Mouse (Mus musculus) midbrain, embryonic 10.5 days (tissue): ENCODE measurements around the gene Timm8a2. TPM values are rescaled to one million over a fixed set of nuclear protein-coding genes. Genes with fewer than 3 reads are reported as not detected.

Experiments used
- DNase-seq: peaks from one replicate; pipeline ENCODE4 v3.0.0-alpha.2; 2017; ENCODE audit warnings: low spot score
- H3K27ac ChIP-seq: fragments of 300-500 bp; sonication (generic); replicated peaks from 2 replicates; pipeline ENCODE4 v1.5.1; 2016; ENCODE audit warnings: mild to moderate bottlenecking
- H3K27me3 ChIP-seq: fragments of 300-500 bp; sonication (generic); 2 replicates; pipeline ENCODE4 v1.6.1; 2016; ENCODE audit warnings: low read depth, mild to moderate bottlenecking; ENCODE audit not compliant: poor library complexity, severe bottlenecking
- H3K36me3 ChIP-seq: fragments of 300-500 bp; sonication (generic); 2 replicates; pipeline ENCODE4 v1.6.1; 2016; ENCODE audit warnings: mild to moderate bottlenecking, moderate library complexity
- H3K4me1 ChIP-seq: fragments of 300-500 bp; sonication (generic); 2 replicates; pipeline ENCODE4 v1.6.1; 2016
- H3K4me3 ChIP-seq: fragments of 300-500 bp; sonication (generic); 2 replicates; pipeline ENCODE4 v1.5.1; 2016; ENCODE audit warnings: mild to moderate bottlenecking, moderate library complexity
- H3K9me3 ChIP-seq: fragments of 300-500 bp; sonication (generic); replicated peaks from 2 replicates; pipeline ENCODE4 v1.6.1; 2016; ENCODE audit warnings: mild to moderate bottlenecking
- WGBS: fragments of 180-500 bp; shearing (Covaris S2); methylation state at CpG from one replicate; pipeline ENCODE4 v1.1.7; 2016; 5-methylcytosine and 5-hydroxymethylcytosine counted together
- polyA plus RNA-seq: library from polyadenylated mRNA; unstranded; fragments of >200 nt; fragmentation: Nextera tagmentation; extraction: Ambion mirVana; gene quantifications from 2 replicates; pipeline ENCODE4 v1.2.1, GENCODE M21; 2016

The Timm8a2 gene
- polyA plus RNA-seq, 1 experiment from 2014 or later: not detected

DNA sequence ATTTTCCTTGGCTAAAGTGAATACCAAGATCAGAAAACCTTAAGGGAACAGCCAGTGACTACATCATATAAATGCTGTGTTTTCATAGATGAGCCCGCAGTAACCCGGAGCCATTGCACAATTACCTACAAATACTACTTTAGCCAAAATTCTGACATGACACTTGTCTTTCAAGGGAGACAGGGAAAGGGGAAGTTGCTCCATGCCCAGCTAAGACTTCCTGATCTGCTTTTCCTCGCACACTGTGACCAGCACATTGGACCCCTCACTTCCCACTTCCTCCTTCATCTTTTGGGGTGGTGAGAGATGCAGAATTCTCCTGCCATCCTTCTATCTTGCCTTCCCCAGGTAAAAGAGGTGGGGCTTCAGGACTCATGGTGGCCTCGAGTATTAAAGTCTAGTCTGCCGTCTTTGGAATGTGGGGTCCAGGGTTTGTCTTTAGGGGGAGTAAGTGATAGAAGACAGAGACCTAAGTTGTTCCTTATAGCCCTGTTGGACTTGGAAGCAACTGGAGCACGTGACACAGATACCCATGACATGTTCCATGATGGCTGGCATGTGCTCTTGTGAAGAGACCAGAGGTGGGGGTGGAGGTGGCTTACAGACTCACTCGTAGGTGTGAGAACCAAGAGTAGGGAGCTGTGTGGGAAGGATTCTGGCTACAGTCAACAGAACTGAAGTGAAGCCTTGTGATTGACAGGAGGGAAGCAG, 39.5 kb upstream of the Timm8a2 start:
- peaks cover 41% of the 10 kb centered on the region for H3K36me3 ChIP-seq
- no peak for DNase-seq
- WGBS: 92% methylated on average over 7 of the region's 7 CpGs

DNA sequence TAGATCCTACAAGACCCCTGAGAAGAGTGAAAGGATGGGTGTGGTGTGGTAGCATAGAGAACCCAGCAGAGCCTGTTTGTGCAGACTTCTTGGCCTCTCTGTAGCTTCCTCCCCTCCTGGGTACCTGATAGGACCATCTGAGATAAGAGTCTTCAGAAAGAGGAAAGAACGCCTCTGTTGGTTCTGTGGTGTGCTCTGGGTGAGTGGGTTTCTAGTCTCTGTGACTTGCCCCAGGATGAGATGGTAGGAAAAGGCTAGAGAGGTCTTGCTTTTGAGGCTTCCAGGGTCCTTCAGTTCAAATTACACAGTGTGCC, 39.0 kb upstream of the Timm8a2 start:
- H3K27ac ChIP-seq: no peak overlapping the region
- H3K27me3 ChIP-seq: no peaks in the 10 kb centered on the region
- peaks cover 44% of the 10 kb centered on the region for H3K36me3 ChIP-seq
- no peak for DNase-seq
- no peaks in the 10 kb centered on the region for H3K4me1 ChIP-seq
- H3K4me3 ChIP-seq: no peak overlapping the region
- 90% methylated on average over 1 of the region's 1 CpGs for WGBS
- H3K9me3 ChIP-seq: no peaks in the 10 kb centered on the region

More for the DNA sequence above, 39.5 kb upstream of the Timm8a2 start:
- H3K27me3 ChIP-seq: no peaks in the 10 kb centered on the region
- H3K4me1 ChIP-seq: no peaks in the 10 kb centered on the region
- H3K9me3 ChIP-seq: no peaks in the 10 kb centered on the region
- no peak overlapping the region for H3K27ac ChIP-seq
- no peak overlapping the region for H3K4me3 ChIP-seq

- 94% methylated on average over 8 of the region's 8 CpGs for WGBS
- no peak for DNase-seq
- peaks cover 53% of the 10 kb centered on the region for H3K36me3 ChIP-seq
- no peak overlapping the region for H3K4me3 ChIP-seq
- no peaks in the 10 kb centered on the region for H3K4me1 ChIP-seq
- no peaks in the 10 kb centered on the region for H3K9me3 ChIP-seq
- no peaks in the 10 kb centered on the region for H3K27me3 ChIP-seq
- H3K27ac ChIP-seq: no peak overlapping the region
Measured at GRCm38 (mm10) chr14:121996786-121997185, 37.7 kb upstream of the Timm8a2 start.

- H3K4me1 ChIP-seq: no peaks in the 10 kb centered on the region
- no peaks in the 10 kb centered on the region for H3K9me3 ChIP-seq
- 95% methylated on average over 8 of the region's 8 CpGs for WGBS
- H3K4me3 ChIP-seq: no peak overlapping the region
- H3K27ac ChIP-seq: no peak overlapping the region
- peaks cover 51% of the 10 kb centered on the region for H3K36me3 ChIP-seq
- no peak for DNase-seq
- H3K27me3 ChIP-seq: no peaks in the 10 kb centered on the region
Measured at GRCm38 (mm10) chr14:121999455-121999854, 35.0 kb upstream of the Timm8a2 start.

- H3K4me1 ChIP-seq: no peaks in the 10 kb centered on the region
- H3K9me3 ChIP-seq: no peaks in the 10 kb centered on the region
- H3K27ac ChIP-seq: no peak overlapping the region
- WGBS: 96% methylated on average over 17 of the region's 17 CpGs
- H3K36me3 ChIP-seq: peaks cover 40% of the 10 kb centered on the region
- no peaks in the 10 kb centered on the region for H3K27me3 ChIP-seq
- no peak for DNase-seq
- H3K4me3 ChIP-seq: no peak overlapping the region
Measured at GRCm38 (mm10) chr14:122000346-122001105, 33.9 kb upstream of the Timm8a2 start.

DNA sequence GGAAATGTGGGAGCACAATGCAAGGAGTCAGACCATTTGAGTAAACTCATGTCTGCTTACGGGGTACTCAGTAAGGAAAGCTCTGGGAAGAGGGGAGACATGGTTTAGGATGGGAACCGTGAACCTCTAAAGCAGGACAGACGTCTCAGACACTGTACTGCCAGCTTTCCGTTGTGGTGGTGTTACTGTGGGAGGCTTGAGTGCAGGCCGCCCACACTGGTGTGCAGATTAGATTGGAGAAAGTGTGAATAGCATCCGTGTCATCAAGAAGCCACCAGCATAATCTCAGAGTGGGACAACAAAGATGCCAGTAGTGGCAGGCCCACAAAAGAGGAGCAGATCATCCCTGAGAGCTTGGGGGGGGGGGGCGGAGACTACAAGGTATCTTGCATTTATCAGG, 32.2 kb upstream of the Timm8a2 start:
- 95% methylated on average over 7 of the region's 7 CpGs for WGBS
- no peak overlapping the region for H3K4me3 ChIP-seq
- H3K36me3 ChIP-seq: peaks cover 24% of the 10 kb centered on the region
- no peak overlapping the region for H3K27ac ChIP-seq
- H3K4me1 ChIP-seq: no peaks in the 10 kb centered on the region
- DNase-seq: no peak
- H3K9me3 ChIP-seq: no peaks in the 10 kb centered on the region
- H3K27me3 ChIP-seq: no peaks in the 10 kb centered on the region

GRCm38 (mm10) chr14:122003812-122004211, 30.7 kb upstream of the Timm8a2 start:
- Histone ChIP-seq H3K4me3 (no peak overlapping the region), H3K9me3 (no peaks in the 10 kb centered on the region), H3K4me1 (no peaks in the 10 kb centered on the region), H3K27me3 (no peaks in the 10 kb centered on the region), H3K36me3 (peaks cover 20% of the 10 kb centered on the region), H3K27ac (no peak overlapping the region)
- no peak for DNase-seq

GRCm38 (mm10) chr14:122008261-122008660, 26.2 kb upstream of the Timm8a2 start:
- 89% methylated on average over 4 of the region's 4 CpGs for WGBS
- DNase-seq: no peak
- Histone ChIP-seq H3K36me3 (peaks cover 47% of the 10 kb centered on the region), H3K4me3 (no peak overlapping the region), H3K4me1 (0 out of 2 replicates have a peak, but pooled peaks cover under 1% of the 10 kb centered on the region), H3K9me3 (no peaks in the 10 kb centered on the region), H3K27me3 (no peaks in the 10 kb centered on the region), H3K27ac (no peak overlapping the region)

GRCm38 (mm10) chr14:122009502-122009901, 25.0 kb upstream of the Timm8a2 start:
- 0 out of 2 replicates have a peak, but pooled peaks cover 2% of the 10 kb centered on the region for H3K4me1 ChIP-seq
- H3K4me3 ChIP-seq: no peak overlapping the region
- H3K36me3 ChIP-seq: peaks cover 52% of the 10 kb centered on the region
- 95% methylated on average over 13 of the region's 13 CpGs for WGBS
- no peaks in the 10 kb centered on the region for H3K9me3 ChIP-seq
- H3K27me3 ChIP-seq: no peaks in the 10 kb centered on the region
- H3K27ac ChIP-seq: no peak overlapping the region
- DNase-seq: no peak

DNA sequence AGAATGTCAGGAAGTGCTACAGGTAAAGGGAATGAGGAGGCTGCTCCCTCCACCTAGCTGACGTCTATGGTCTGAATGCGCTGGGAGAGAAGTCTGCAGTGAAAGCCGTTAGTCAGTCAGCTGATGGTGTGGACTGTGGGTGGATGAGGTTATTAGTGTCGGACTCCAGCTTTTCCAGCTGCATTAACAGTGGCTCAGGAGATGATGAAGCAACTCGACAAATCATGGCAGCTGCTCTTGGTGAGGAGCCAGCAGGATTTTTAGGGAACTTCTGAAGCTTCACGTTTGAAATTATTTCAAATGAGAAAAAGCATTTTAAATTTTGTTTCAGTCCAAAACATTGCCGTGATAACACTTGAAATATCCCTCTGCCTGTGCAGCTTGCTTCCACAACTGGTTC, 24.2 kb upstream of the Timm8a2 start:
- 92% methylated on average over 7 of the region's 7 CpGs for WGBS
- Histone ChIP-seq H3K4me1 (0 out of 2 replicates have a peak, but pooled peaks cover 2% of the 10 kb centered on the region), H3K27me3 (no peaks in the 10 kb centered on the region), H3K4me3 (no peak overlapping the region), H3K9me3 (no peaks in the 10 kb centered on the region), H3K36me3 (peaks cover 55% of the 10 kb centered on the region), H3K27ac (no peak overlapping the region)
- no peak for DNase-seq

- 95% methylated on average over 8 of the region's 8 CpGs for WGBS
- DNase-seq: no peak
- Histone ChIP-seq H3K4me1 (peaks cover 5% of the 10 kb centered on the region; the same call in 1 of the 2 replicates), H3K27me3 (no peaks in the 10 kb centered on the region), H3K9me3 (no peaks in the 10 kb centered on the region), H3K36me3 (peaks cover 59% of the 10 kb centered on the region), H3K27ac (no peak overlapping the region), H3K4me3 (no peak overlapping the region)
Measured at GRCm38 (mm10) chr14:122011768-122012167, 22.7 kb upstream of the Timm8a2 start.

GRCm38 (mm10) chr14:122012193-122012592, 22.3 kb upstream of the Timm8a2 start:
- H3K36me3 ChIP-seq: peaks cover 59% of the 10 kb centered on the region
- H3K27me3 ChIP-seq: no peaks in the 10 kb centered on the region
- no peaks in the 10 kb centered on the region for H3K9me3 ChIP-seq
- no peak overlapping the region for H3K4me3 ChIP-seq
- H3K4me1 ChIP-seq: peaks cover 5% of the 10 kb centered on the region; the same call in 1 of the 2 replicates
- H3K27ac ChIP-seq: no peak overlapping the region
- DNase-seq: no peak
- WGBS: 91% methylated on average over 5 of the region's 5 CpGs

DNA sequence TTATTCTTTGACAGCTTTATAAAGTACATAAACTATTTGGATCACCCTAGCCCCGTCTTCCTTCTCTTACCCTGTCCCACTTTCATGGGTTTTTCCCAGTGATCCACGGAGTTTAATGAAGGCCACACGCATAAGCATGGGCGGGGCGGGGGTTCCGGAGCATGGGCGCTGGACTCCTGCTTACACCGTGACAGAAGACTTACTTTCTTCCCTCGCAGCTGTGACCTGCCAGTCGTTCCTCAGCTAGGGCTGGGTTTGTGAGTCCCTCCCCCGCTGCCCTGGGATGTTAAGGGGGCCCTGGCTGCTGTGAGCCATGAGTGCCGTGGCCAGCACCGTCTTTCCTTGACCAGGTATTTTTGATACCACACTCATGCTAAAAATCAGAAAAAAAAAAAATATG, 21.7 kb upstream of the Timm8a2 start:
- WGBS: 84% methylated on average over 13 of the region's 13 CpGs
- no peaks in the 10 kb centered on the region for H3K27me3 ChIP-seq
- no peak overlapping the region for H3K4me3 ChIP-seq
- H3K4me1 ChIP-seq: peaks cover 5% of the 10 kb centered on the region; the same call in 1 of the 2 replicates
- no peaks in the 10 kb centered on the region for H3K9me3 ChIP-seq
- no peak overlapping the region for H3K27ac ChIP-seq
- peaks cover 59% of the 10 kb centered on the region for H3K36me3 ChIP-seq
- no peak for DNase-seq
